Mouse (Mus musculus) embryonic facial prominence, embryonic 11.5 days (tissue): Measurements from ENCODE around the gene Lrrc4c. TPM values are rescaled to one million over a fixed set of nuclear protein-coding genes. Genes with fewer than 3 reads are reported as not detected.

Source experiments
- ATAC-seq: fragments of 200-750 bp; cut with Nextera tagmentation; replicated peaks from 2 replicates; pipeline ENCODE4 v1.8.0; 2017; ENCODE audit warnings: low read depth; ENCODE audit not compliant: insufficient number of reproducible peaks, low FRiP score, low TSS enrichment
- DNase-seq: peaks from one replicate; pipeline ENCODE4 v3.0.0-alpha.2; 2015; ENCODE audit warnings: low spot score
- H3K27ac ChIP-seq: fragments of 300-500 bp; sonication (generic); replicated peaks from 2 replicates; pipeline ENCODE4 v1.5.1; 2014; ENCODE audit warnings: mild to moderate bottlenecking, low read depth, low read length, control low read depth
- H3K27me3 ChIP-seq: fragments of 300-500 bp; sonication (generic); 2 replicates; pipeline ENCODE4 v1.6.1; 2014; ENCODE audit warnings: mild to moderate bottlenecking, low read length, moderate library complexity, mixed read lengths; ENCODE audit not compliant: control insufficient read depth, insufficient read depth
- H3K36me3 ChIP-seq: fragments of 300-500 bp; sonication (generic); replicated peaks from 2 replicates; pipeline ENCODE4 v1.6.1; 2014; ENCODE audit warnings: low read depth, mild to moderate bottlenecking, low read length, moderate library complexity, mixed read lengths; ENCODE audit not compliant: control insufficient read depth, insufficient read depth
- H3K4me1 ChIP-seq: fragments of 300-500 bp; sonication (generic); 2 replicates; pipeline ENCODE4 v1.6.1; 2014; ENCODE audit warnings: low read length, mixed read lengths; ENCODE audit not compliant: control insufficient read depth, insufficient read depth
- H3K4me2 ChIP-seq: fragments of 300-500 bp; sonication (generic); 2 replicates; pipeline ENCODE4 v1.6.1; 2014; ENCODE audit warnings: low read depth, mild to moderate bottlenecking, control low read depth, low read length, moderate library complexity
- H3K4me3 ChIP-seq: fragments of 300-500 bp; sonication (generic); 2 replicates; pipeline ENCODE4 v1.5.1; 2014; ENCODE audit warnings: low read depth, low read length, control low read depth
- H3K9ac ChIP-seq: fragments of 300-500 bp; sonication (generic); replicated peaks from 2 replicates; pipeline ENCODE4 v1.6.1; 2014; ENCODE audit warnings: mild to moderate bottlenecking, control low read depth, low read length
- H3K9me3 ChIP-seq: fragments of 300-500 bp; sonication (generic); replicated peaks from 2 replicates; pipeline ENCODE4 v1.6.1; 2016; ENCODE audit warnings: mild to moderate bottlenecking, low read length, inconsistent platforms, mixed read lengths; ENCODE audit not compliant: control insufficient read depth
- WGBS: fragments of 180-500 bp; shearing (Covaris S2); extraction: QIAGEN DNeasy Blood & Tissue Kit; methylation state at CpG from one replicate; pipeline ENCODE4 v1.1.7; 2014; 5-methylcytosine and 5-hydroxymethylcytosine counted together
- polyA plus RNA-seq: library from polyadenylated mRNA; unstranded; fragments of >200 nt; fragmentation: Nextera tagmentation; extraction: Ambion mirVana; gene quantifications from 2 replicates; pipeline ENCODE4 v1.2.1, GENCODE M21; 2014

Gene Lrrc4c
- polyA plus RNA-seq, 1 experiment from 2014 or later = 2.2 TPM

DNA sequence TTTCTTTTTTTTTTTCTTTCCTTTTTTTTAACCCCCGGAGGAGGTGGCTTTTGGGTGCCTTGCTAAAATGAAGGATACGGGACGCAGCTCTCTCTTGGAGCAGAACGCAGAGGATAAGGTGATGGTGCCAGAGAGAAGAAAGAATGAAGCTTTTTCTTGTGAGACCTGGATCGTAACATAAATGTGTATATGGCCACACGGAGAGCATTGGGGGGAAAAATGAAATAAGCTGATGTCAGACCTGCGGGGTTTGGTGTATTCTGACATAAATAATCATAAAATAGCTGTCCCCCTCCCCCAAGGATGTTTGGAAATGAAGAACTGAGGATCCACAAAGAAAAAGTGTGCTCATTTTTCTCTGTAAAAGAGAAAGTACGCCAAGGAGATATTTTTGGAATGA lies 1149.7 kb downstream of the Lrrc4c start:
- H3K27me3 ChIP-seq = no peaks in the 10 kb centered on the region
- no peaks in the 10 kb centered on the region for H3K36me3 ChIP-seq
- peak overlapping the region; percentile 85 for H3K4me2 ChIP-seq
- peak overlapping the region; percentile 41 for H3K4me3 ChIP-seq
- H3K4me1 ChIP-seq = no peaks in the 10 kb centered on the region
- ATAC-seq (no peak), DNase-seq (no peak)
- H3K9me3 ChIP-seq = no peaks in the 10 kb centered on the region
- H3K27ac ChIP-seq = no peak overlapping the region
- H3K9ac ChIP-seq = peak overlapping the region; percentile 43; the same call in 1 of the 2 replicates
- WGBS = 9% methylated on average over 8 of the region's 8 CpGs

DNA sequence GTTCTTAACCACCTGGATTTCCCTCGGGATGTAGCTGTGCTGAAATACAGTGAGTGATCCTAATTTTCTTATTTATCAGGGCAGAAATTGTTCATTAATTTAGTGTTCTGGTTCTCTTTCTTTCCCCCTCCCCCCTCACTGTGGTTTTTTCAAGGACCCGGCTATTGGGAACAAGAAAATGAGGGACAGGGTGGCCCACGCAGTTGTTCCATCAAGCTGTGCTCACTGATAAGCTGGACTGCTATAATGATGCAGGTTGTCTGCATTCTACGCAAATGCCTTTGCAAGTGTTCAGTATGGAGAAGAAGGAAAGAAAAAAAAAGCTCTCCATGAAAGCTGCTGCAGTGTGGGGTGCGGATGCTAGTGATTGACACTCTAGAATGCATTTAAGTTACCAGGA lies 1150.4 kb downstream of the Lrrc4c start:
- Histone ChIP-seq H3K9ac (no peak overlapping the region), H3K36me3 (no peaks in the 10 kb centered on the region), H3K4me3 (no peak overlapping the region), H3K9me3 (no peaks in the 10 kb centered on the region), H3K27ac (no peak overlapping the region), H3K4me2 (no peak overlapping the region), H3K4me1 (no peaks in the 10 kb centered on the region), H3K27me3 (no peaks in the 10 kb centered on the region)
- WGBS = 32% methylated on average over 5 of the region's 5 CpGs
- DNase-seq (no peak), ATAC-seq (no peak)

DNA sequence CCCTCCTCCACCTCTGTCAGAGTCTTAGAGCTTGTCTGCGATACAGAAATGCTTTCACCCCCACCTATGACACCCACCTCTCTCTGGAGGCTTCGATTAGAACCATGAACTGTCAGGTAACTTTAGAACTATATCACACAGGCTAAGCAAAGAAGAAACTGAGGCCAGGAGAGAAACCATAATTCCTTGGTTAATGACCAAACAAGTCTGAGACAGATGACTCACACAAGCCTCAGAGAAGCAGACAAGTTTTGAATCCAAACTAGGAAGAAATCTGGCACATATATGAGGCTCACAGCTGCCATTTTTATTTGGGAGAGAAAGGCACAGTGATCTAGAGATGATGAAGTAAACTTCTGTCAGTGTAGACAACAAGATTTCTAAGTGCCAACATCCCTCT lies 1151.4 kb downstream of the Lrrc4c start:
- no peaks in the 10 kb centered on the region for H3K9me3 ChIP-seq
- 56% methylated on average over 2 of the region's 2 CpGs for WGBS
- DNase-seq = no peak
- no peaks in the 10 kb centered on the region for H3K27me3 ChIP-seq
- no peak overlapping the region for H3K4me3 ChIP-seq
- H3K9ac ChIP-seq = no peak overlapping the region
- no peak overlapping the region for H3K4me2 ChIP-seq
- no peak for ATAC-seq
- H3K36me3 ChIP-seq = no peaks in the 10 kb centered on the region
- H3K4me1 ChIP-seq = no peaks in the 10 kb centered on the region
- H3K27ac ChIP-seq = no peak overlapping the region

DNA sequence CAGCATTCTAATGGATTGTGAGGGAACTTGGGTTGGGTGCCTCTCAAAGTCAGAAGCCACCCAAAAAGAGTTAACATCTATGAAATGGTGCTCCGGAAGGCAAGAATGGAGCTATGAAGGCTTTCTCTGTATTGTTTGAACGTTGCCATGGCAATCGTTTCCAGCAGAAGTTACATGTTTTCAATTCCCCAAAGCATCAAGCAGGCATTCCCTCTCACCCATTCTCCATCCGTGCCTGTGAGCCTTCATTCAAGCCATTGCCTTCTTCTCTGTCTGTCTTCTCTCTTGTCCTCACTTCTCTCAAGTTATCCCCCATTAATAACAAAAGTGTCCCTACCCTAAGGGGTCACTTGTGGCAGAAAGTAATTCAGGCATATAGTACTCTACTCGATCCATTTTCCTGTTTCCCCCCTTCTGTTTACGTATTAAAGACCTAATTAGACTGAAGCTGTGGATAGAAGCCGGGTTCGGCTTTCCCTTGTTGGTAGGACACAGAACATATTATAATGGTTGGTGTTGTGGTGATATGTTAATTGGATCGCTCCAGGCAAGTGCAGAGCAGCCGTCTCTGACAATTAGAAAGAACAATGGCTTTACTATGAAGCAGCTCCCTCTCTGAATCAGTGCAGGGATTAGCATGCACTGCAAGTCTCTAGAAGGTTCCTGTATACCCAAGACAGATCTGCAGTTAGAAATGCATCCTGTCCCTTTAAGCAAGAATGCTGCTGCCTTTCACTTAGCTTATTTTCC lies 1160.4 kb downstream of the Lrrc4c start:
- H3K4me2 ChIP-seq = no peak overlapping the region
- no peaks in the 10 kb centered on the region for H3K4me1 ChIP-seq
- WGBS = 33% methylated on average over 10 of the region's 10 CpGs
- ATAC-seq (peak; percentile 75; the same call in 1 of the 2 replicates), DNase-seq (peak; percentile 22)
- no peak overlapping the region for H3K4me3 ChIP-seq
- no peaks in the 10 kb centered on the region for H3K27me3 ChIP-seq
- H3K9me3 ChIP-seq = no peaks in the 10 kb centered on the region
- H3K27ac ChIP-seq = no peak overlapping the region
- H3K9ac ChIP-seq = no peak overlapping the region
- H3K36me3 ChIP-seq = no peaks in the 10 kb centered on the region

DNA sequence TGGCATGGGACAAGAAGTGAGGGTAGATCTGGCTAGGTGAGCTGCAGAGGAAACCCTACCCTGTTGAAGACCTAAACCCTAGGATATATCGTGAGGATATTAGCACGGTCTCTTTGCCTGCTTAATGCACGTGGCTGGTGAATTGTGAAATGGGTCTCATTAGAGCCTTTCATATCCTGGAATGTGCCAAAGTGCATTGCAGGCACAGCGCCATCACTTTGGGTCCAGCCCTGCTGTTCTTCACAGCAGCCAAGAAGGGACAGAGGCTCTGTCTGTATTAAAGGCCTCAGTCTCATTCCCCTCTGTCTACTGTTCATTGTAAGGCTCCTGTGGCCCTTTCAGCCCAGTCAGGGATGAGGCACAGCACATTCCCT lies 1160.9 kb downstream of the Lrrc4c start:
- Histone ChIP-seq H3K36me3 (no peaks in the 10 kb centered on the region), H3K4me3 (no peak overlapping the region), H3K9ac (no peak overlapping the region), H3K4me2 (no peak overlapping the region), H3K27ac (no peak overlapping the region), H3K27me3 (no peaks in the 10 kb centered on the region), H3K9me3 (no peaks in the 10 kb centered on the region), H3K4me1 (no peaks in the 10 kb centered on the region)
- ATAC-seq = 0 out of 2 replicates have a peak, but pooled peaks have one; percentile 44
- DNase-seq = no peak
- WGBS = 49% methylated on average over 4 of the region's 4 CpGs

DNA sequence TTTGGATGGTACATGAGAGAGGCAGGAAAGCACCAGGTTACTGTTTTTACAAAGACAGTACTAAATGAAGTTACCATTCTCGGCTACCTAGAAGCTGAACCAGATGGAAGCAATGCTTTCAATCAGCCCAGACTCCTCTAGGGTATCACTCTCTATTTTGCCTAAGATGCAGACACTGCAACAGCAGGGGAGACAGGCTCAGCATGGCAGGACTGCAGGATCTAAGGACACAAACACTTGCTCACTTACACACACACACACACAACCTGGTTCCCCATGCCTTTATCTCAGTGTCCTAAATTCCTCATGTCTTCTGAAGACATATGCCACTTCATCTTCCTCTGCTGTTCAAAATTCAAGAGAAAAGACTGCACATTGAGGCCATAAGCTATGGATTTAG lies 1167.0 kb downstream of the Lrrc4c start:
- ATAC-seq (no peak), DNase-seq (no peak)
- no peaks in the 10 kb centered on the region for H3K27me3 ChIP-seq
- H3K4me1 ChIP-seq = no peaks in the 10 kb centered on the region
- H3K4me2 ChIP-seq = no peak overlapping the region
- 34% methylated on average over 1 of the region's 1 CpGs for WGBS
- no peak overlapping the region for H3K4me3 ChIP-seq
- H3K27ac ChIP-seq = no peak overlapping the region
- no peaks in the 10 kb centered on the region for H3K36me3 ChIP-seq
- H3K9ac ChIP-seq = no peak overlapping the region
- no peaks in the 10 kb centered on the region for H3K9me3 ChIP-seq

DNA sequence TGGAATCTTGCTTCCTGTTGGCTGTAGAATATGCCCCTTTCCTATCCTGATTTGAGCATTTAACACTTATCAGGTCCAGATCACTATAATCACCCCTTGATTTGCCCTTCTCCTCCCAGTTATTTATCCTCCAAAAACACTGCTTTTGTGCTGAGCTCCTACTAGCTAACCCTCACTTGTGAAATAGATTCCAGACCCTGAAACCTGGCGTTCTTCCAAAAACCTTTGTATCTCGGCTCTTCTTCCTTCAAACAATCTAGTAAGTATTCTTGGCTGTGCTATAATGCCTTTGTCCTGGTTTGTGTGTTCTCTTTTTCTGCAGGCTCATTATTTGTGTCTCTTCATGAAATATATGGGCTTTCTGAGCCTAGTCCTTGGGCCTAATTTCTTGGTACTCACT lies 1167.6 kb downstream of the Lrrc4c start:
- ATAC-seq = no peak
- Histone ChIP-seq H3K9me3 (no peaks in the 10 kb centered on the region), H3K4me2 (no peak overlapping the region), H3K27ac (no peak overlapping the region), H3K36me3 (no peaks in the 10 kb centered on the region), H3K27me3 (no peaks in the 10 kb centered on the region), H3K9ac (no peak overlapping the region), H3K4me3 (no peak overlapping the region), H3K4me1 (no peaks in the 10 kb centered on the region)
- 73% methylated on average over 2 of the region's 2 CpGs for WGBS
- no peak for DNase-seq

DNA sequence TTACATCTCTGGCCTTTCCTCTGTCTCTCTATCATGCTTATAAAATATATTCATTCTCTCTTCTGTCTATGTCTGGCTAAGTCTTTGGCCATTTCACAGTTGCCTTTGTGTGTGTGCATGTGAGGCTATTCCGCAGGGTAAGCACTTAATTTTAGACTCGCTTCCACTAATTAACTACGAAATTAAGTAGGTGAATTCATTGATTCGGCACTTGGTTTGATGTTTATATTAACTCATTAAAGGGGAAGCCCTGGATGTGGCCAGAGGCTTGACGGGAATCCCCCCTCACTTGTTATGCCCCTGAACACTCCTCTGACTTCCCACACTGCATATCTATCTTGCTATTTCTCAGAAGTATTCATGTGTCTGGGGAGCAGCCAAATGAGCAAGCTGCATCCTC lies 1169.6 kb downstream of the Lrrc4c start:
- Histone ChIP-seq H3K9ac (no peak overlapping the region), H3K9me3 (no peaks in the 10 kb centered on the region), H3K36me3 (no peaks in the 10 kb centered on the region), H3K4me2 (no peak overlapping the region), H3K4me3 (no peak overlapping the region), H3K27me3 (no peaks in the 10 kb centered on the region), H3K4me1 (no peaks in the 10 kb centered on the region), H3K27ac (no peak overlapping the region)
- no peak for ATAC-seq
- DNase-seq = no peak
- 64% methylated on average over 5 of the region's 5 CpGs for WGBS
